Mouse (Mus musculus) brain, embryonic 18.5 days (tissue): ENCODE measurements at regions not wholly inside any gene's neighbourhood (a gene's known extent, or its start where the extent isn't known, plus 50 kb on each side); places are given as distances from the start of the nearest gene placed in this dataset.

Experiments
- DNase-seq: peaks from one replicate; pipeline ENCODE4 v3.0.0-alpha.2; 2012; ENCODE audit warnings: low read depth, low spot score

DNA sequence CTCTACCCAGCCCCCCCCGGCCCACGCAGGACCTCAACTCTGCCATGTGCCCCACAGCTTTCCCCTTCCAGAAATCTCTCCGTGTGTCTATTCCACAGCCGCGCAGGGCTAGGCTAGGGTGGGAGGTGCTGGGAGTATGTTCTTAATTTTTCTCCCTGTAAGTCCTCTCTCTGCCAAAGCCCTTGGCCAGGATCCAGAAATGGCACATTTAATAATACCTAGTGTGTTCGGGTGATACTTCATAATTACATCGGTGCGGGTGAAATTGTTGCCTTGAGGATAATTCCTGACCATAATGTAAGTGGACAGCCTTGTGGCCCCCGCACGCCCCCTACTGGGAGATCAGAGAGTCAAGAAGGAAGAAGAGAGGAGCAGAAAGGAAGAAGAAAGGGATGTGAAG lies 1093.5 kb downstream of the Mrps31 start:
- DNase-seq: peak; percentile 8

DNA sequence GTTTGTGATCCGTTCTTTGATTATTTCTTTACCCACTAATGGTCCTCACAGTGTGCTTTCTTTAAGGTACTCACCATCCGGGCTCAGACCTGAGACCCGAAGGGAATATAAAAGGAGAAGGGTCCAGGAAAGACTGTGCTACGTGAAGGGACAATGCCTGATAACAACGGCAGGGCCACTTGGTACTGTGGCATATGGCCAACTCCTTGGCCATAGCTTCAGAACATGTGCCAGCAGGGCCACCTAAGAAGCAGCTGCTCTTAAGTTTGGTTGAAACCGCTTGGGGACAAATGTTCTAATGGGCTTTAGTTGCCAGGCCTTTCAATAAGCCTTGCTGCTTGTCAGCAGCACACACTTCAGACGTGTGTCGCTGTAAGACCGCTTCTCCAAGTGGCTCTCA lies 1094.1 kb downstream of the Mrps31 start:
- DNase-seq: no peak

DNA sequence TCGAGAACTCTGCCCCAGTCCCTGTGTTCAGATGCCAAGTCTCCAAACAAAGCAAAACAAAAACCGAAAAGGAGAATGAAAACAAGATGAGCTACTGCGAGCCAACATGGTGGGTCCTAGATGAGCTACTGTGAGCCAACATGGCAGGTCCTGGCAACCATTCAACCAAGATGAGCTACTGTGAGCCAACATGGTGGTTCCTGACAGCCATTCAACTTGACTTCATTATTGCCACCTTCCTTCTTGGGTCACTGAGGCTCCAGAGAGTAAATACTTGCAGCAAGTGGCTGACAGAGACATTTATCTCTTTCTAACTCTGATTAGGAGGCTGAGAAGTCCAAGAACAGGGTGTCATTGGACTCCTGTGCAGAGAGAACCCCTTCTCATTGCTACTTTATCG lies 1094.8 kb downstream of the Mrps31 start:
- no peak for DNase-seq

DNA sequence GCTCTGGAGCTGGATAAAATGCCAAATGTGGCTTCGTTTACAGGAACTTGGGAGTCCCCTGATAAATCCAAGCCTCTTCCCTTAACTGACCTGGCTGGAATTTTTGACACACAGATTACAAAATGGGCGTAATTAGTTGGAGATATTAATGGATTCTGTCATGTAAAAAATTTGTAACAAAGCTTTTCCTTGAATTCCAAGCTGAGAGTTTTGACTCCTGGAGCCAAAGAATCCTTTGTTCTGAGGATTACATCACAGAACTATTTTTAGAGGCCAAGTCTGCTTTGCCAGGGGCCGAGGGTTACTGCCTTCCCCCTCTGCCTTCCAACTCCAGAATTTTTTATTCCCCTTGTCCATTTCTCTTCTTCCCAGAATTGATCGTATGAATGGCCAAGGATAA lies 1096.5 kb downstream of the Mrps31 start:
- DNase-seq: no peak

DNA sequence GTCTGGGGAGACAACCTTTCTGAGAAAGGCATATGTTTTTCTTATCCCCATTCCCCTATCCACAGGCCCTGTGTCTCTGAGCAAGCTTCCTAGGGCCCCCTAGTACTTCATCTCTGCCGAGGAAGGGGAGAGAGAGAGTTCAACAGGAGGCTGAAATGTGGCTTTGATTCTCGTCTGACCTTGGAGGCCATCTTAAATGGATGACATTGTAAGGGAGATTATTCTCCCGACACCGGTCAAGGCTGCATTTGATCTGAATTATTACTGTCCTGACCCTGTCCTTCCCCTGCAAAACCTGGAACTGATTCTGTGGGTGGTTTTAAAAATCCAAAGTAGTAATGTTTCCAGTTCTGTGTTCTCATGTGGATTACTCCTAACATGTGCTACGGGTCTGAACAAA lies 1098.9 kb downstream of the Mrps31 start:
- no peak for DNase-seq

DNA sequence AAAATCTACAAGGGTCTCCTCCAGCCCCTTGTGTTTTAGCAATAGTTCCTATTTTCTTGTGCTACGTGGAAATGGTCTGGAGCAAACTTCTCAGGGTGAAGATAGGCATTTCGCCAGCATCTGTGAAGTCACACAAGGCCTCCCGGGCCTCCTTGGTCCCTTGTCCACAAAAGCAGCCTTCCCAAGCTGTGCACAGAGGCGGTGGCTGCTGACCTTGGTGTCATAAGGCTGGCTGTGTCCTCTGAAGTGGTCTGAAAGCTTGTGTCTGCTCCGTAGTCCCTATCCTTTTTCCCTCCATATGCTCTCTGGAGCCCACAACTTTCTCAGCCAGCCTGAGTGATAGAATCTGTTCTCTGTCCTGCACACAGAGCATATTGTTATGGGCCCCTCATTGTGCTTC lies 1099.4 kb downstream of the Mrps31 start:
- no peak for DNase-seq

DNA sequence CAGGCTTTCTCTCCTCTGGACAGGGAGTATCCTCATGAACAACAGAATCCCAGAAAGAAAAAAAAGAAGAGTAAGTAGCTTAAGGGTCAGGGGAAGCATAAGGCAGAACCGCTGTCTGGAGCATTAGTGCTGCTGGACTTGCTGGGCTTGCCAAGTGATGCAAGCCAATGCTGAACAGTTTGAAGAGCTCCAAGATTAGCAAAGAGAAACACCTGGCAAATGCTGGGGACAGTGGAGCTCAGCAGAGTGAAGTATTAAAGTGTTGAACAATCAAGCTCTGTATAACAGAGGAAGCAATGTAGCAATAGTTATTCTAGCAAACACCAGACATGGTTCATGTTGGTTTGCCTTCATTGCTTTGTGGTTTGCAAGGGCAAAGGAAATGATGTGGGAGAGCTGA lies 1100.1 kb downstream of the Mrps31 start:
- DNase-seq: no peak

DNA sequence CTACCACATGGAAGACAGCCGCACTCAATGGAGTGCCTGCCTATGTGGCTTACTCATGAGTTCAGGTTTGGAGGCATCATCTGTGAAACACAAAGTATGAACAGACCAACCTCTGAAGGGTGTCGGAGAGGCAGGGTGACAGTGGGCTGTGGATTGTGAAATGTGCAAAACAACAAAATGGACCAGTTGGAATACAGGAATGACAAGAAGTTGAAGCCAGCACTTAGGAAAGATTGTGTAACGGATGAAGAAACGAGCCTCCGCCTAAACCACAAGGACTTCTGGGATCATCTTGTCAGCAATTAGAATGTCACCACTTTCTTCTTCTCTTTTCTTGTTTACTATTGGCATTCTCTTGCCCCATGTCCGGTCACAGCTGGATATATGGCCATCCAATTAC lies 1100.6 kb downstream of the Mrps31 start:
- no peak for DNase-seq

DNA sequence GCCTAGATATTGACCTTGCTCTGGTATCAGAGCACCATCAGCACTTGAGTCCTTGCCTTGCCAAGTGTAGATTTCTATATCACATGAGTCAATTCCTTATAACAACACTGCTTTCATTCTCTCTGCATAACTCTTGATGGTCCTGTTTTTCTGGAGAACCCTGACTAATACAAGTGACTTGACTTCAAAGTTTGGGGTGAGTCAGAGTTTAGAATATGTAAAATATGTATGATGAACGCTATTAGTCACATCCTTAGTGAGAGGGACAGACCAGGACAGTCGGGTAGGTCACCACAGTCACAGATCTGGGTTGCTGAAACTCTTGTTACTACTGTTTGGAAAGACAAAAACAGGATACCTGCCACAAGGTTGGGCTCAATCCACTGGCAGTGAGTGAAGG lies 1105.3 kb downstream of the Mrps31 start:
- DNase-seq: no peak

DNA sequence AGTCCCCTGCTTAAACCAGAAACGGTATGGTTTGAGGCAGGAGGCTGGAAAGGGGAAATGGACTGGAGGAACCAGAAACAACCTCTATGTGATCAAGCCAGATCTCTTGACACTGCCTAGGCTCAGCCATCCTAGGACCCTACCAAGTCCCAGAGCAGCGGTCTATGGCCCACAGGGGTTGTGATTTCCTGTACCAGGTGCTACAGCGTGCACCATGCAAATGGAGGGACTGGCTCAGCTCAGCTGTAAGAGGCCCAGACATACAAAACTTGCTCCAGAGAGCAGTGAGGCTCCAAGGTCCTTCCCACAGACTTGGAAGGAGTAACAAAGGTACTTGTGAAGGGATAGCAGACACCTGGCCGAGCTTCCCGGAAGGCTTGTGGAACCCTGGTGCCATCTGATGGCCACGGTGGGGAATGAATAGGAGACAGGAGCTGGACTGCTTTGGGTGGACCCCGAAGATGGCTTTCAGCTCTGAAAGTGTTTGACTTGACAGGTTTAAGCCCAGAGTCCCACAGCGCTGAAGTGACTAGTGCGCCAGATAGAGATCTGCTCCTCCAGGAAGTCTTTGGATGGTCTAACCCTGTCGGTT lies 1120.5 kb downstream of the Mrps31 start:
- DNase-seq: peak; percentile 12

DNA sequence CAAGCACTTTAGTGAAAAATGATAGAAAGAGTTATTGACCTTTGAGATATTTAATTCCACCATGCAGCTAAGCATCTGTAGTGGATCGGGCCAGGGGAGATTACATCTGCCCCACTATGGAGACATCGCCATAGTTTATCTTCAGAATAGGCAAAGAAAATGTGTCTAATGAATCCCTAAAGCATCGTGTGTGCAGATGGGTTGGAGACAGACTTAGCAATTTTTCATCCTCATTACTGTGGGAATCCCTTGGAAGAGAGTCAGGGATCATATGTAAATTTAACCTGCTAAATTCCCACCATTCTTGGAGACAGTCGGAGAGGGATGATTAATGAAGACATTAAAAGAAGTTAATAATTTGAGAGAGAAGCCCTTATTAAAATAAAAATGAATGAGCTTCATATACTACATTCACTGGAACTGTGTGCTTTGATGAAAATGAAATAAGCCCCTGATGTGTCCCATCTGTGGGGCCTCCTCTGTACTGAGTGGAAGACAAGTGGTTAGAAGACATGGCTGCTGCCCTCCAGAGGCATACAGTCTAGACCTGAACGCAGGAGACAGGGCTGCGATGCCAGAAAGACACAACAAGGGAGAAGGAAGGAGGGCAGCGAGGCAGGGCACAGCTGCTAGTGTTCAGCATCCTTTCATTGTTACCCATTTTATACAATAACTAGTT lies 1126.7 kb downstream of the Mrps31 start:
- DNase-seq: no peak

DNA sequence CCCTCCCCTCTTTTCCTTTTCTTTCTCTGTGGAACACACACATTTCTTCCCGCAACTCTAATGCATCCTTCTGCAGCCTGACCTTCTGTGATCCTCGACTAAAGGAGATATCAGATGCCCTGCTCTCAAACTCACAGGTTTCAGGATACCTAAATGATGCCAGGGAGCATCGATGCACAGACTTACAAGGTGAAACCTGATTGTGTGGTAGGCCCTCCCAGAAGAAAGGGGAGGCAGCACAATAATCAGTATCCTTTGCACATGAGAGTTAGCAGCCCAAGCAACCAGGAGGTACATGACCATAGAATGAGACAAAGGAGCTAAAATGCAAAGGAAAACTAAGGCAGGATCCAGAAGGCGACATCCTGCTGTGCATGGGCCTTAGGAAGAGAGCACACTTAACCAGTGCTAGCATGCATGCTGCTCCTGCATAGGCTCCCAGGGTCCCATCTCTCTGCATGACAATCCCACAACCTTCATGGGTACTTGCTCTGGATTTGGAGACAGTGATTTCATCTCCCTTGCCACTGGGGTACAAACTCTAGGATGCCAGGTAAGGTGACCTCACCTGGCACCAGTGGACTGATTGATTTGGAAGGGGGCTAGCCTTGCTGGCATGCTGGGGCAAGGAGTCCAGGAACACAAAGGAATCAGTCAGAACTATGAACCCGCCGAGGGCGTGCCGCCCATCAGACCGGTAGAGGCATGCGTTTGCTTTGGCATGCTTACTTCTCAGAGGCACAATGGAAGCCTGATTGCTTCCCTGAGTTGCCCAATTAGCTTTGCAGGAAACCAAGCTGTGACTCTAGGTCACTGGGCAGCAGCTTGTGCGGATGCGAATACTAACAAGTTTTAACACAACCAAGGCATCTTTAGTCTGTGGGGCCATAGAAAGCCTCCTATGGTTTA lies 1142.7 kb downstream of the Mrps31 start:
- no peak for DNase-seq

DNA sequence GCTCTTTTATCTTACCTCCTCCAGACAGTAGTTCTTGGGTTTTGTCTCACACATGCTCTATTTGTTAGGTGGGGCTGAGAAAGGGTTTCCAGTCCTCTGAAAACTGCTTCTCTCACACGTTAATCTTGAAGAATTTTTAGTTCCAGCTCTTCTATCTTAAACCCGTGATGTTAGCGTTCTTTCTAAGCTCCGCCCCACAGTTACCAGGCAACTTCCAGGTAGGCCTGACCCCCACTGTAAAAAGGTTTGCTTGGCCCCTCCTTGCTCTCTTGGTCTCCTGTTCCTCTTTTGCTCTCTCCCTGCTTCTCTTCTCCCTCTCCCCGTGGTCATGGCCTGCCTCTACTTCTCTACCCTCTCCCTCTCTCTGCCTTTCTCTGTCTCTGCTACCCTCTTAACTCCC lies 1149.7 kb downstream of the Mrps31 start:
- no peak for DNase-seq

DNA sequence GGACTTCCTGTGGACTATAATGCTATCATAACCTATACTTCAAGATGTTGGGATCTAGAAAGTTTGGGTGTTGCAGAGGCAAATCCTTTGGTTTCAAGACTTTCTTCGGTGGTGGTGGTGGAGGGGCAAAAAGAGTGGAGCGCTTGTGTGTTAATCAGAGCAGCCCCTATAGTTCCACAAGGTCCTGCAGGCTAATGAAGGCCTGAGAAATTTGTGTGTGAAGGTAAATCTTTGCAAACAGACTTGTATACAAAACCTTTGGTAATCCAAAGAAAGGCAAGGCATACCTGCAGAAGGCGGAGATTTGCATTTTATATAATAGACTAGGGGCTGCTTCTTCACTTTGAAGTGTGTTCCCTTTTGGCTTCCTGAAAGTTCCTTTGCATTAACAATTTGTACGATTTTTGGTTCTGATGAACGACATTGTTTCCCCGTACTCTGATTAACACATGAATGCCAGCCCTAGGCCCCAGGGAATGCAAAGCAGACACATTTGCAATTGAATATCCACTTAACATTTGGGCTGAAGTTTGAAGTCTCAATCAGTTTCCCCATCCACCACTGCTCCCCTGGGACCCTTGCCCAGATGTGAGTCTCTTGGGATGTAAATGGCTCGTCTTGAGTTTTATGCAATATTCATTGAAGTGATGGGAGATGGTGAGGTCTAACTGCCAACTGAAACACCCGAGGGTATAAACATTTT lies 1150.7 kb downstream of the Mrps31 start:
- DNase-seq: peak; percentile 20

DNA sequence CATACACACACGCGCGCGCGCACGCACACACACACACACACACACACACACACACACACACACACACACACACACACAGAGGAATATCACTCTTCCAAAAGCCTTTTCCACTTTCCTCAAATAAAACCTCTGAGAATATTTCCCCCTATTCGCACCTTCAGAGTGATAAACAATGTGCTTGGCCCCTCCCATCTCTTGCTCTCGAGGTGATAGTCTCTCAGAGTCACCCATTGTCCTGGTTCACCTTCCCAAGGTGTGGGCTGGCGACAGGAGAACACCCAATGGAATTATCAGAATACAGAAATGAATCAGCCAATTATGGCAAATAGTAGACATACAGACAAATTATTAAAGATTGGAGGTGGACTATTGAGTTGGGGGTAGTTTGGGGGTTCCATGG lies 1151.3 kb downstream of the Mrps31 start:
- DNase-seq: no peak

DNA sequence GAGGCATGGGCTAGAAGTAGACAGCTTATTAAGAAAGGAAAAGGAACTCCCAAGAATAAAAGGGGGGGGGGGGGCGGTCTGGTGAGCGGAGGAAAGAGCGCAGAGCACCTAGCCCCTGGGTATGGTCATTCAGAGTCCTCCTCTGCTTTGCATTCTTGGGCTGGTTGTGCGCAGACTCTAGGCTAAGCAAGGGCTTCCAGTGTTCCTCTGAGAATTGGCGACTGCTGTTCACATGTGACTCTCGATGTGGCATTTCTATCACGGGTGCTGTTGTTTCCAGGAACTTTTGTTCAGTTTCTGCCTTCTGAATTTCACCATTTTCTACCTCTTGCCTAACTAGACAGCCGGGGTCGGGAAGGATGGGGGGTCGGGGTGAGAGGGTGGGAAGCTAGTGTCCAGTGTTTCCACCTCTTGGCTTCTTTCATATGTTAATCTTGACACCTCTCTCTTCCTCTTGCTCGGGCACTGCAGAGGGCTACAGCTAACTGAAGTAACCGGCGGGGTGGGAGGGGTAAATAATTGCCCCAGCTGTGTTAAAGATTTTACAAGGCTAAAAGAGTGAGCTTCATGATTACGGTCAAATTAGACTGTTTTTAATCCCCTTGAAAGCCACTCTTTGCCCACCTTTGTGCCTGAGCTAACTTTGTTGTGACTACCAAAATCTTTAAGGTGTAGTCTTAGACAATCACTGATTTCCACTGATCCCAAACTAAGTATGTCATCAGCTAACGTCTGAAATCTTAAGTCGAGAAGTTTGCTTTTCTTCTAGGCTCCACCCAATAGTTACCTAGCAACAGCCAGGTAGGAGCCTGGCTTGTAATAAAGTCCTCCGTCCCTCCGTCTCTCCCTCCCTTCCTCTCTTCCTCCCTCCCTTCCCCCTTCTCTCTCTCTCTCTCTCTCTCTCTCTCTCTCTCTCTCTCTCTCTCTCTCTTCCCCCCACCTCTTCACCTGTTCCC lies 1152.2 kb downstream of the Mrps31 start:
- DNase-seq: no peak

DNA sequence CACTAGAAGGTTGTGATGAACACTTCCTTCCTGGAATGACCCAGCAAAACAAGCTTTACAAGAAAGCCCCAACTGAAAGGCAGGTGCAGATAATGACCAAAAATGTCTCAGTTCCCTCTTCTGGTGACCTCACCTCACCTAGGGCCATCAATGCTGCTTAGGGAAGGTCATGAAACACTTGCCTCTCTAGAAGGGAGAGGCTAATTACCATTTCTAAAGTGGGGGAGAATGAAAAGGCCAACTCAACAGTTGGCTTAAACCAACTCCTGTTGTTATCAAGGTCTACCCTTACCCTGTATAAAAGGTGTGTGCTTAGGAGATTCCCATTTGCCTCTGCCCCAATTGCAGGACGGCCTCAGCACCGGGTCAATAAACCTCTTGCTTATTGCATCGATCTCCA lies 1156.7 kb downstream of the Mrps31 start:
- DNase-seq: no peak

DNA sequence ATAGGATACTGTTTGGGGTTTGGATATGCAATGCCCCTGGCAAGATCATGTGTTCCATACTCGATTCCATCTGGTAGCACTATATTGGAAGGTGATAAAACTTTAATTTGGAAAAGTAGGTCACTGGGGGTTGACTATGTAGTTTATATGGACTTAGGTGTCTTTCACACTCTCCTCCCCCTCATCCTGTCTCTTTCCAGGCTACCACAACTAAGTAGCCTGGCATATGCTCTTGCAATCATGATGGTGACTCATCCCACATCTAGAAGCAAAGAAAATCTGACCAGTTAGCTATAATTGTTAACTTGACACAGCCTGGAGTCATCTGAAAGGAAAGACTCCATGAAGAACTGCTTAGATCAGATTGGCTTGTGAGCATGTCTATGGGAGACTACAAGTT lies 1154.3 kb downstream of the Adam3 start:
- no peak for DNase-seq

DNA sequence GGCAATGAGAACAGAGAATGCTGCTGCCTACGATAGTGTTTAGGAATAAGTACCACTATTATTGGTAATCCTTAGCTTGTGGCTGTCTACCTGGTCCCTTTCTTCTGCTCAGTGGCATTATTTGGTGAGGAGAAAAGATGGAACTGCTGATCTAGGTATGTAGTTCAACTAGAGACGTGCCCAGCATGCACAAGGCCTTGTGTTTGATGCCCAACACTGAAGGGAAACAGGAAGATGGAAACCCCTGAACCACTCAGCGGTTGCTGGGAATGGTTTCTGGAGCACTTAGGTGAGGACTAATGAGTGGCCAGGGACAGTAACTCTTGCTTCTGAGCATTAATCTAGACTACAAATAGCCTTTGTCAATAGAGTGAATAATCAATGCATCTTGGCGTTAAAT lies 1145.5 kb downstream of the Adam3 start:
- DNase-seq: no peak

DNA sequence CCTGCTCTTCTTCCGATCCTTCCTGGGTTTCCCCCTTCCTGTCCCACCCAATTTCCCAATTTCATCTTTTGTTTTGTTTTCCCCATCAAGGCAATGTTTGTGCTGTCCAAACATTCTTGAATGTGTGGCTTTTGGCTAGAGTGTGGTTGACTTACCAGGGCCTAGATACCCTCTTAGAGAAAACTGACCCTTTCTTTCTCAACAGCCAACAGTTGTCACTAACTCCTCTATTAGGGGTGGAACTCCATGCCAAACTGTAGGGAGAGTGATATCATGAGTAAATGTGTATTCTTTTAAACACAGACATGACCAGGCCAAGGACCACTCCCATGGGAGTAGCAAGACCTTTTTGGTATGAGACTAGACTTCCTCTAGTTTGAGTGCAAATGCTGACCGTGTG lies 1145.0 kb downstream of the Adam3 start:
- DNase-seq: no peak
